Mouse (Mus musculus): Measurements from ENCODE around the gene Tgm6.
A peak's percentile ranks its signal among the peaks of the same experiment; 100 is the strongest.

Gene Tgm6

DNA sequence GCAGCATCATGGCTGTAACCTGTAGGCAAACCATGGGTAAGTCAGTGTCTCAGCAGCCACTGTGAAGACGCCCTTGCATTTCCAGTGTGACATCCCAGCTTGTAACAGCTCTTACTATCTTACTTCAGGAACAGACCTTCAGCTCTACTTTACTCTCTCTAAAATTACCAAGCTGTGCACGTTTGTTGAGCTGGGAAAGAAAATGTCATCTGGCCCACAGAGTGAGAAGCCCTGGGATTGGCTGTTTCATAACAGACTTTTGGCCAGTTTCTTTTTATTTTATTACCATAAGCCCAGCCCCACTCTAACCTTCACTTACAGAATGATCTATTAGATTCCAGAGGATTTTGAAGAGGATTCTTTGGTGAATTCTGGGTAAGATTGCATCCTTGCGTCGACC, at the start of gene Tgm6:
Tgm6 (plus strand) TSS at position 301 of the 400 bp plus-strand sequence.
- no peak for DNase-seq (ENCODE audit: low read depth, low spot score)

DNA sequence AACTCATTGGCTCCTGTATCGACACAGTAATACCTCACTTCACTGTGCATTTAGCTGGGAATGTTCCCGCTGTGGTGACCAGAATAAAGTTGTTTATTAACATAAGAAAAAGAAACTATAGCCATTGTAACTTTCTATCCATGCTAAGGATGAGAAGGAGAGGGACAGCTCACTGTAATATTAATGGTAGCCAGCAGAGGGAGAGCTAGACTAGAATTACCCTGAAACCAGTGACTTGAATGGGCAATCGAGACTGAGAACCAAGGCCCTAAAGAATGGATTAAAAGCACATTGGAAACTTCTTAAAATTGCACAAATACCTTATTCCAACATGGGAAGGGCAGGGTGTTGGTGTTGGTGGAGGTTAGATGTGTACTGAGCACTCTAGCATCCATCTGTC, 44.0 kb upstream of the Tgm6 start:
- peak; percentile 5 for DNase-seq (ENCODE audit: low read depth, low spot score)

DNA sequence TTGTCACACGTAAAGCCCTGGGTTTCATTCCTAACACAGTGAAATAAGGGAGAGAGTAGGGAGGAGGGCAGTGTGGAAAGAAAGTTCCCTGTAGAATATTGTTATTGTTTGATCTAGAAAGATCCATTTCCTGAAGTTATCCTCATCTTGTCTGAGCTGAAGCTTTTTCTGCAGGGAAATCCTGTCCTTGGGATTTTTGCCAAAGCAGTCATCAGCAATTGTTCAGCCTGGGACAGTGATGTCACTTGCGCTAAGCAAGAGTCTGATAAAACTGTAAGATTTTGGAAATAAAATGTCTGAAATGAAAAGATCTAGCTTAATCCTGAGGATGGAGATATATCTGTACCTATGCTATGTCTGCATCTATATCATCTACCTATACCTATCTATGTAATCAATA, 41.8 kb upstream of the Tgm6 start:
- DNase-seq (ENCODE audit: low read depth, low spot score), result no peak

DNA sequence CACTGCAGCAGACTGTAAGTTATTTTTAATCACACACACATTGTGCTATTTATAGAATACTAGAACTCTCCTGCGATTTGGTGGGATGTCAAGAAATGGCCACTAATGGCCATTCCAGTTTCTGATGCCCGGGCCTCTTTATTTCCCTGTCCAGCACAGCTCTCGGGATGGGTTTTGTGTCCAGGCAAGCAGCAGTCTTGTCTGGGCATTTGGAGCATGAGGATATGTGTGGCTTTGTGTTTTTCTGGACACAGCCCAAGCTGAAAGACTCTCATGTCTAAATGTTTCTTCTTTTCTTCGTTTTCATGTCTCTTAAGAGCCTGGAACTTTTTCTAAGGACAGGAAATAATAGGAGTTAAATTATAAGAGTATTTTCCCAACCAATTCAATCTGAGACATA, 588 bp downstream of the Tgm6 start:
- no peak for DNase-seq (ENCODE audit: low read depth, low spot score)

DNA sequence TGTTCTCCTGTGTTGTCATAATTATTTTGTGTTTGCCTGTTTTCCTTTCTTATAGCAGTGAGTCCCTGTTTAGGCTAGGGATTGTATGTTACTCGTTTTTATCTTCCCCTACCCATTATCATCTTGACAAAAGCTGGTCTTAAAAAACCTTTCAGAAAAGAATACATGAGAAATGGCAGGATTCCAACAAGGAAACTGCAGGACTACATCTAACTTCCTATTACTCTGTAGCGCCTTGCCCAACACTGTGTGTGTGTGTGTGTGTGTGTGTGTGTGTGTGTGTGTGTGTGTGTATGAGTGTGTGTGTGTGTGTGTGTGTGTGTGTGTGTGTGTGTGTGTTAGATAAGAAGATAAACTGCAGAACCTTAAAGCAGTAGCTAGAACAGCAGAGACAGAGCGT, 1.2 kb downstream of the Tgm6 start:
- DNase-seq (ENCODE audit: low read depth, low spot score), result no peak

DNA sequence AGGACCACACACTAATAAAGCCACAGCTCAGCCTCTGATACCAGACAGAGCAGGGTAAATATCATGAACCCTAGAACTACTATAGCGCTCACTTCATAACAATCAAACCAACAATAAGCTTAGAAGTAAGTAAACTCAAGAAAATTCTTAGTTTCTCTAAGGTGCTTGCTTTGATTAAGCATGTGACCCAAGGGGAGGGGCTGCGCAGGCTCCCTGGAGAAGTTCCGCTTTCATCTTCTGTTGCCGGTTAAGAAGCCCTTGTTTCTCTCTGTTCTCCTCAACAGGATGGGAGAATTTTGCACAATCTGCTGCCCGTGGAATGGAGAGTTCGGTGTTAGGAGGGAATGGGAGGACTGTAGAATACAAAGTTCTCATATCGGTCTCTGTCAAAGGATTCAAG, 6.4 kb downstream of the Tgm6 start:
- no peak for DNase-seq (ENCODE audit: low read depth, low spot score)

DNA sequence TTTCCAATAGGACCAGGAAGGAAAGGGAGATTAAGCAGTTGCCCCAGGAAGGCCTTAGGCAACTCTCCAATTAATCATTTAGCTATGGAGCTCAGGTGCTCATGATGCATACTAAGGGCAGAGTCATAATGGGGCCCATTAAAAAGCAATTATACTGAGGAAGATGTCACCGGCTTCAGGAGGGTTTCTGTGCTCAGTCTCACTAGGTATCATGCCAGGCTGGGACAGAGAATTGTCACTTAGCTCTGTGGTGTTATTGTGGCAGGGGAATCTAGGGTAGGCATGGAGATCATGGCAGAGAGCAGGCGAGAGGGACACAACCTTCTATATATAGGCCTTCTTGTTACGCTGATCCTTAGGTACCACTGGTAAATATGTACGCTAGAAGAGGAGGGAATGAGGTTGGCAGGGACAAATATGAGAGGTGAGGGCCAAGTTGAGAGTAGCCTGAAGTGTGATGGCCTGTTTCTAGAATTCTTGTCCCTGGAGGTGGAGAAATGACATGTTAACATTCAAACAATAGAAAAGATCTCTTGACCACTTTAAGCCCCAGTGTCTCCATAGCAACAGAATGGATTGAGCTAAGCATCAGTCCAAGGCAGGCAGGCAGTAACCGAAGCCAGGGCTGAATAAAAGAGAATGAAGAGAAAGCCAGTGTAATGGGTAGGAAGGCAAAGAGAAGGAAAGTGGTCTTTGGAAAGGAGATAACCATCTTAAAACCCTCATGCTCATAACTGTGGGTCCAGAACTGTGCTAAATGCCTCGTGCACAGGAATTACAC, 13.3 kb downstream of the Tgm6 start:
- no peak for DNase-seq (ENCODE audit: low read depth, low spot score)

DNA sequence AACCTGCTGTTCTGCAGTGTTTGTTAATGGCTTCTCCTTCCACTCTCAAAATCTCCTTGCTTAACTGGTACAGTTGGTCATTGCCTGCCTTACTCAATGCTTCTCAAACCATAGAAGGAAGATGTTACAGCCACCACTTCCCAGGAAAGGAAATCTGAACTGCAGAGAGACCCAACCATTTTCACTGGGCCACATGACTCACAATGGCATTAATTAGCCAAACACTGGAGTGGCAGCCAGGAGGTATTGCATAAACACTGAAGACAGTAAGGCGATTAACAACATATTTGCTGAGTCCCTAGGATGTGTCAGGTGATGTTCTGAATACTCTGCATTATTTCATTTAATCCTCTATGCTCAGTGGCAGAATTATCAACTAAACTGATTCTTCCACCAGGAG, 13.9 kb downstream of the Tgm6 start:
- no peak for DNase-seq (ENCODE audit: low read depth, low spot score)

DNA sequence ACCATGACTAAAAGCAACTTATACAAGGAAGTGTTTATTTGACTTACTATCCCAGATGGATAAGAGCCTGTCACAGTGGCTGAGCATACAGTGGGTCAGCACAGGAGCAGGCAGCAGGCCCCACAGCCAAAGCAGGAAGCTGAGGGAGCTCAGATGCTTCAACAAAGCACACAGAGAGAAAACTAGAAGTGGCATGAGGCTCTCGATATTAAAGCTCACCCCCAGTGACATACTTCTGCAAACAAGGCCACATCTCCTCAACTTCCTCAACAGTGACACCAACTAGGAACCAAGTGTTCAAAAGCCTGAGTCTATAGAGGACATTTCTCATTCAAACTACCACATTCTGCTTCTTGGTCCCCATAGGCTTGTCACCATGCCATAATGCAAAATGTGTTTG, 17.5 kb downstream of the Tgm6 start:
- no peak for DNase-seq (ENCODE audit: low read depth, low spot score)

DNA sequence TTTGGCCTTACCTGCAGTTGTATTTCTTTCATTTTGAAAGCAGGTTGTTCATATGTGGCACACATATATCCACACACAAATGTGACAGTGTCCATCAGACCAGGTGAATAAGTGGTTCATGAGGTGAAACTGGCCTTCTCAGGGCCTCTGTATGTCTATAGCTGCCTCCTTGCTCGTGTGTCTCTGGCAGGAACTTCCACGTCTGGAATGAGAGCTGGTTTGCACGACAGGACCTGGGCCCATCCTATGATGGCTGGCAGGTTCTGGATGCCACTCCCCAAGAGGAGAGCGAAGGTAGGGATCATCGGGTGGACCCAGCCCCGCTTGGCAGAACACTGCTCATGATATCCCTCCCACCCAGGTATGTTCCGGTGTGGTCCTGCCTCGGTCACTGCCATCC, 30.8 kb downstream of the Tgm6 start:
- DNase-seq (ENCODE audit: low read depth, low spot score), result no peak

DNA sequence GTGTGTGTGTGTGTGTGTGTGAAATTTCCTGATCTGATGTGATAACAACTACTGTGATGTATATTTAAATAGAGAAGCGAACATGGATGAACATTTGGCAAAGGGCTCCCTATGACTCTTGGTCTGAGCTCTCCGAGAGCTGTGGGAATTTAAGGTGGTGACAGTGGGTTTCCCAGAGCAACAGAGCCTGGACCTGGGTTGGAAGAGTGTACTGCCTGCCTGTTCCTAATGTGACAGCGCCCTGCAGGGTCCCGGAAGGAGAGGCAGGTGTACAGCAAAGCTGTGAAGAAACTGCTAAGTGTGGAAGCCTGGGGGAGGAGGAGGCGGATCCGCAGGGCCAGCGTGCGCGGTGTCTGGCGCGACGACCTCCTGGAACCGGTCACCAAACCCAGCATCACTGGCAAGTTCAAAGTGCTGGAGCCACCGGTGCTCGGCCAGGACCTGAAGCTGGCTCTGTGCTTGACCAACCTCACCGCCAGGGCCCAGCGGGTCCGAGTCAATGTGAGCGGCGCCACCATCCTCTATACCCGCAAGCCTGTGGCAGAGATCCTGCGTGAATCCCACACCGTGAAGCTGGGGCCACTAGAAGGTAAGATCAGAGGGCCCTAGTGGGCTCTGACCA, 32.6 kb downstream of the Tgm6 start:
- DNase-seq (ENCODE audit: low read depth, low spot score), result no peak

DNA sequence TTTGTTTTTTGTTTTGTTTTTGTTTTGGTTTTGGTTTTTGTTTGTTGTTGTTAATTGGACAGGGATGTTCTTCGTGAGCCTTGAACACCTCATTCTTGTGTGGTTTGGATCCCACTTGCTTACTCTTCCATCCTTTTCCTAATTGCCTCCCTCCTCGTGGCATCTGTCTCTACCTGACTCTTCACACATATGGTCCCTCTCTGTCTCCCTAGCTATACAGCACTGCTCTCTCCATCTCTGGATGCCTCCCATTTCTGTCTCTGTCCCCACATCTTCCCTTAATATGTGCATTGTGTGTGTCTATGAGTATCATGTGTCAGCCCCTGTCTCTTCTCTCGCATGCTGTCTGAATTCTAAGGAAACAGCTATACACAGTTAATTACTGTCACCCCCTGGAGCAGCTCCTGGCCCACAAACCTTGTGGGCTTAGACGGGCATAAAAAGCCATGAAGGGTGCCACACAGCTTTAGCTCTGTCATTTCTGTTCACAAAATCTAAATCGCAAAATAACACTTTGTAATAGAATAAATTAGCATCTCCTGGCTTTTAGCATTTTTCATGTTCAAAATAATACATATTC, 34.0 kb downstream of the Tgm6 start:
- DNase-seq (ENCODE audit: low read depth, low spot score), result no peak

DNA sequence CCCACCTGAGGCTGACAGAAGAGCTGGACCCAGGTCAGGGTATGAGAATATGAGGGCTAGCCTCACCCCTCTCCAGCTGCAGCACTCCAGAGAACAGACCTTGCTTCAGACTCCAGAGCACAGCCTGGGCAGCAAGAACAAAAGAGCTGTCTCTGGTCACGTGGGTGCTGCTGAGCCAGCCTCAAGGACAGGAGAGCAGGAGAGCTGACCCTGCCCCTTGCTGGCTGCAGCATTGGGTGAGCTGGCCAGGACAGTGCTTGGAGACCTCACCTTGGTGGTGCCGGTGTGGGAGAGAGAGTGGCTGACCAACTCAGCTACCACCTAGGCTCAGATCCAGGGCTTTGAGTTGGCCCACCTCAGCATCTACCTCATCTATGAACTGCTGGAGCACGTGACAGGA, 43.0 kb downstream of the Tgm6 start:
- no peak for DNase-seq (ENCODE audit: low read depth, low spot score)

DNA sequence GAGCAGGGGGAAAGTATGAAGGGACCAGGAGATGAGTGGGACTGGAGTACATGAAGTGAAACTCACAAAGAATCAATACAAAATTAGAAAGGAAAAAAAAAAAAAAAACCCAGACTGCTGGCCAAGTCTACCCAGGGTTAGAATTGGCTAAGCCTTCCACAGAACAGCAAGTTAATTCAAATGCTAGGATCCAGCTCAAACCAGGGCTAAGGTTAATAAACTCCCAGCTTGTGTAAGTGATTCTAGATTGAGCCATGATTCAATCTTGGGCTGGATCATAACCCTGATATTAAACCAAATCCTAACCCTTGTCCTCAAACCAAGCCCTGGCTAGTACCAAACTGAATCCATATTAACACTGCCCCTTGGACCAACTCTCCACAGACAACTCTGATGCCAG, 43.6 kb downstream of the Tgm6 start:
- DNase-seq (ENCODE audit: low read depth, low spot score), result no peak

DNA sequence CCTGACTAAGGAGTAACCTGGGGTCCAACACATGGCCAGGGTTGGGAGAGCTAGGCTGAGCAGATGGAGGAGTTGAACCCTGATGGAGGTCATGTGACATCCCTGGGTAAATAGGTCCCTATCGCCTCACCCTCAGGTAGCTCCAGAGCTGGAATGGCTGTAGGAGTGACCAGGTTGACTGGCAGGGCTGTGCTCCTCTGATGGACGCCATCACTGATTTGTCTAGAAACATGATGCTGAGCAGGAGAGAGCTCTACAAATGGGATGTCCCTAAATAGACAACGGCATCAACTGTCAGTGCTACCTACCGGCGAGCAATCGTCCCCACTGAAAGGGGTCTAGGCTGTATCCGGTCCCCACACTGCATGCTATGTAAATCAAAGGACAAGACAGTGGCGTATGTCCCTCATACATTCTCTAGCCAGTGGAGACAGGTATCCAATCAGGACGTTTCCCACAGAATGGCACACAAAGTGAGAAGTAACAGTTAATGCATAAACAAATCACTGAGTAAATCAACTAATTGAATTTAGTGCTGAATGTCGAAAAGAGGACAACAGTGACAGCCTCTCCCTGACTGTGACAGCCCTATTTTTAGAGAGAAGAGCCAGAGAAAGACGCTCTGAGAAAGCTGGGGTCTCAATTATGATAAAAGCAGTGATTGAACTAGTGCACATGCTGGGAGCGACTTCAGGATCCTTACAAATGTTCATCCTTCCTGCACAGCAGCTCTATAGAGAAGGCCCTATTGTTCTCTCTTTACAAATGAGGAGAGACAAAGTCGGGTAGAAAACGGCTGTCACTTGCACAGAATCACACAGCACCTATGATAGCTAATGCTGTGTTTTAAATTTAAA, 45.2 kb downstream of the Tgm6 start:
- DNase-seq (ENCODE audit: low read depth, low spot score), result no peak

DNA sequence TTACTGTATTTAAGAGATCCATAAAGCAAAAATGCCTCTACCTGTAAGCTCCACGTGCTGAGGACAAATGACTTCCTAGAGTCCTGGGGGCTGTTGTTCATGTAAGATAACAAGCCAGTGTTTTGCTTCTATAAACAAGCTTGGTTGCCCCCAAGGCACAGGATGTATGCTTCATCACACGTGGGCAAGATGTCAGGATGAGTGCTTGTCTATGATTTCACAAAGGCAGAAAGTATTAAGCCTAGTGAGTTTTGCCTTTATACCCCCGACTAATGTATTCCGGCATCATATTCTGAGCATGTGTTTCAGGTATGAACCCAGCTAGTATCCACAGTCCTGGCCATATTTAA, 45.8 kb downstream of the Tgm6 start:
- DNase-seq (ENCODE audit: low read depth, low spot score), result no peak

DNA sequence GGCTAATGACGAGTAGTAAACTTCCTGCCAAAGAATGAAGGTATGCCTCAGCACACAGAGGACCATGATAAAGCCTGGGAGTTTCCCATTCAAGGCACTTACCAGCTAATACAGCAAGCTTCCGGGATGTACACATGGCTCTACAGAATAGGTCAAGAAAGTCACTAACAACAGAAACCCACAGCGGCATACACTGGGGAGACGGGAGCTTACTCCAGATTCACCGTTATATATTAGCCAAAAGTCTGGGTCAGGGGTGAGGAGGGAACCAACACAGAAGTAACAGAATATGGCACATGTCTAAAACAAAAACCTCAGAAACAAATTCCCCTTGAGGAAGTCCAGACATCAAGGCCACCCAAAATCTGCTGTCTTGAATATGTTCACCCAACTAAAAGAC, 50.5 kb downstream of the Tgm6 start:
- no peak for DNase-seq (ENCODE audit: low read depth, low spot score)

DNA sequence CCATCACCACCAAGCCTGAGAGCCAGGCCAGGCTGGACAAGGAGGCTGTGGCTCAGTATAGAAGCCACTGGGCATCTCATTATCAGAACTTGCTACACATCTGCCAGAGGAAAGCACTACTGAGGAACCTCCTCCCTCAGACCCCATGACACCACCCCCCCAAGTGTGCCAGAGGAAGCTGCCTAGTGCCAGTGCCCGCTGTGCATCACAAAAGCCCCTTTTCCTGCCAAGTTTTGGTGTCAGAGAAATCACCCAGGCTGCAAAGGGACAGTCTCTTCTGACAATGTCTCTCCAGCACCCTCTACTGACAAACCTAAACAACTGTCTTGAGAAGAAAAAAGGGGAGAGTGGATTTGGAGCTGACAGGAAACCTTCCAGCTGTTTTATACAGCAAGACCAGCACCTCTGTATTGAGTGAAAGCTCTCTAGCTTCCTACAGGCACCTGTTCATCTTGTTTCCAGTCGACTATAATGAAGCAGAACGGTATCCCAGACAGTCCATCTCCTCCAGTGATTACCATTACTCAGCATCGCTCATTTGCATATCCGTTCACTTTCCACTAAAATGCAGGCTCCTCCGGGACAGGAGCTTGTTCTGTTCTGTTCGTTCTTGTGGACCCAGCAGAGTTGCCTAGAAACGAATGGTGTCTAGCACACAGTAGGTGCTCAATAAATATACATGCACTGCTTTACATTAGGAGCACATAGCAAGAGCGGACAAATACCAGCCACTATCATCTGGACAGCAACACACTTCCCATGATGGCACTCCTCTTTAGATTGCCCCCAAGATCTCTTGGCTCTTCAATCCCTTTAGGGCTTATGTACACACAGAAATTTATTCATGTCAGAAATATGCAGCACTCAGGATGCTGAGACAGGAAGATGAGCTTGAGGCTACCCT, 54.3 kb downstream of the Tgm6 start:
- DNase-seq (ENCODE audit: low read depth, low spot score), result peak; percentile 13

DNA sequence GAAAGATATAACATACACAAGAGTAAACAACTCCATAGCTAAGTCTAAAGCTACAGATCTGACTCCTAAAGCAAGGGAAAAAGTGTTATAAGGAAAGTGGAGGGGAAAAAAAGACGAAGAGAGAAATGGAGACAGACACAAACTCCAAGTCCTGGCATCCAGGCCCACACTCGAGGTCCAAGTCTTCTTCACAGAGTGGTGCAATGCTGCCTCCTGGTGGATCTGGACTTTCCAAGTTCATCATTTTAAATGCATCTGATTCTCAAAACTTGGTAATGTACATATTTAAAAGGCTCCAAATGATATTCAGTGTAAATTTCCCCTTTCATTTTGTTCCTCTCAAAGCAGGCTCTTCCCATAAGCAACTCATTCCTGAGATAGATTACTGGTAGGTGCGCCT, 55.6 kb downstream of the Tgm6 start:
- DNase-seq (ENCODE audit: low read depth, low spot score), result peak; percentile 44

DNA sequence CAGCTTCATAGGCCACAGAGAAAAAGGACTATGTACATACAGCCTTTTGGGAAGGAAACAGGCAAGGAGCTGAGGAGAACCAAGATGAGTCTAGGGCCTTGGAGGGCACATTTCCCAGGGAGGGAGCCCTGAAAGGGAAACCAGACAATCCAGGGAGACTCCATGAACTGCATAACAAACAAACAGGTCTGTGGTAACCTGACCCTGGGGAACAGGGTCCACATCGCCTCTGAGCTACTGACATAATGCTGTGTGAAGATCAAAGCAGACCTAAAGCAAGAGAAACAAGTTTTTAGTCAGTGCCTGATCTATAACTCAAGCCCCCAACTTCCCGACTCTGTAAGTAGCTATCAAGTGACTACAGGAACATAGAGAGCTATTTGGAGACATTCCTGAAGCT, 59.5 kb downstream of the Tgm6 start:
- DNase-seq (ENCODE audit: low read depth, low spot score), result no peak

DNA sequence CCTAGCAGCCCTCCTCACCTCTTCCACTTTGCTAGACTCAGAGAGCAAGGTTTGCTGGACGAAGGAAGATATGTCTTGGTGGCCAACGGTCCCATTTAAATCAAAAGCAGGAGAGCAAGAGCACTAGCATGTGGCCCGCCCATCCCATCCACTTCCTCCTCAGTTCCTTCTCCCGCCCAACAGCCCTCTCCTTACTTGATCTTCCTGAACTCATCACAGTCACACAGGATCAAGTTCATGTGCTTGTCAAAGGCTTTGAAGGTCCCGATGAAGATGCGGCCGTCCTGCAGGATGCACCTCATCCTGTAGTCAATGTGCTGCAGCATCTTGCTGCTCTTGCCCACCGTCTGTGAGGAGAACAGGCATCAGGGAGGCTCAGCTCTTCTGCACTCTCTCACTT, 64.6 kb downstream of the Tgm6 start:
- DNase-seq (ENCODE audit: low read depth, low spot score), result no peak

DNA sequence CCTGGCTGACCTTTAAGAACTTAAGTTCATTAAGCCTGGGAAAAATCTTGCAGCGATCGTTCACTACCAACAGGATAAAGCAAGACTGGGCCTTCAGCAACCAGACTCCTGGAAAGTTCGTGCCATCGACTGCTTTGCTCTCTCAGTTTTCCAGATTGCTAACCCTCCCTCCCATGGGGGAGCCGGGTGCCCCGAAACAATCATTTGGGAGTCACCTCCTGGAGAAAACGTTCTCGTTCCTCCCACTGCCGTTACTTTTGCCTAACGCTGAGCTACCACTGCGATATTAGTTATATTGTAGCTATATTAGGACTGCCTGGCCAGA, 66.1 kb downstream of the Tgm6 start:
- DNase-seq (ENCODE audit: low read depth, low spot score), result no peak

Data from embryo, embryonic 11.5 days (tissue).